Mouse (Mus musculus) liver, embryonic 14.5 days (tissue): ENCODE measurements around the gene Csad.

Experiments
- CTCF ChIP-seq: IDR thresholded peaks from 2 replicates; pipeline ENCODE4 v1.5.1; 2016; ENCODE audit warnings: antibody characterized with exemption, low read depth, control low read depth
- EP300 ChIP-seq: IDR thresholded peaks from 2 replicates; pipeline ENCODE4 v1.6.1; 2016; ENCODE audit warnings: antibody characterized with exemption, low read depth

GRCm38 (mm10) chr15:102147674-102148402 lies 56.7 kb downstream of the Csad start:
- no peak for TF ChIP-seq CTCF
- no peak for TF ChIP-seq EP300
